Mouse (Mus musculus): Measurements from ENCODE around the gene Tvp23a. TPM values are rescaled to one million over a fixed set of nuclear protein-coding genes. Genes with fewer than 3 reads are reported as not detected.

Gene Tvp23a
- polyA plus RNA-seq (2016; fragmentation: Nextera tagmentation; extraction: Ambion mirVana), result 34.1 TPM in 2 replicates

DNA sequence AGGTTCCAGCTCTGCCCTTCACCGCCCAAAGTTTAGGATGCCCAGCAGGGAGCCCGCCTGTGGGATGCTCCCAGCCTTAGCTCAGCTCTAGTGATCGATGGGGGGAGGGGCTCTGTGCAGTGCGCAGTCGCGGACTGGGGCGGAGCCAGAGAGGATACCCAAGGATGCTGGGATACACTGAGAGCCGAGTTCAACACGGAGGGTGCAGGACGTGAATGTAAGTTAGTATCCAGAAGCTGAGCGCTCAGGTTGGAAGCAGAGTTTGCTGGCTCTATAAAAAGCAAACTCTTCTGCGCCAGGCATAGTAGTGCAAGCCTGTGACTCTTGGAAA is at the start of gene Tvp23a:
Gene Tvp23a, minus strand, starts transcription at position 99 of the 331 bp plus-strand sequence.
- Histone ChIP-seq H3K36me3 (no peaks in the 10 kb centered on the region), H3K4me3 (peak within 1 kb of the TSS; percentile 53), H3K27me3 (no peaks in the 10 kb centered on the region), H3K4me1 (peaks cover 34% of the 10 kb centered on the region), H3K4me2 (replicated peaks) (peak within 1 kb of the TSS; percentile 82), H3K9ac (peak within 1 kb of the TSS; percentile 81), H3K27ac (peak within 1 kb of the TSS; percentile 84), H3K9me3 (replicated peaks) (no peaks in the 10 kb centered on the region)
- peak; percentile 97 for ATAC-seq (ENCODE audit: low FRiP score)
- under 1% methylated on average over 12 of the region's 12 CpGs for WGBS

DNA sequence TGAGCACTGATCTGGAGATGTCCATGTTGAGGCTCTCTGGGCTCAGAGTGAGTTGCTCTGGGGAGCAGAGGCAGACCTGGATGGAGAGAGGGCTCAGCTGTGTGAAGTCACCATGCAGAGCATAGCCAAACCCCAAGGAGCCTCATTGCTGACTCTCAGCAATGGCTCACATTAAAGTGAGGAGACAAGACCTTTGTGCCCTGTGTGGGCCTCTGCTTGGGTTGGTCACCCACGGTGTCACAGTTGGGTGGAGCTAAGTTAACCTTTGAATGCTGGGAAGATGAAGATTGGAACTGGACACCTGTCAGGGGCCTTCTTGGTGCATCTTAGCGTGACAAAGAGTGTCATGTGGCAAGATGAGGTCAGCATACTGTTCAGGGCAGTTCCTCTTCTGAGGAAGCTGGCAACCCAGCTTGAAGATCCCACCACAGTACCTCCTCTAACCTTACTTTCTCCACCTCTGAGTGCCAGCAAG is 48.7 kb upstream of the Tvp23a start:
- Histone ChIP-seq H3K27ac (no peak overlapping the region), H3K4me2 (replicated peaks) (no peak overlapping the region), H3K4me1 (no peaks in the 10 kb centered on the region), H3K27me3 (no peaks in the 10 kb centered on the region), H3K9ac (no peak overlapping the region), H3K4me3 (no peak overlapping the region), H3K36me3 (no peaks in the 10 kb centered on the region), H3K9me3 (replicated peaks) (no peaks in the 10 kb centered on the region)
- ATAC-seq (ENCODE audit: low FRiP score), result no peak
- WGBS, result 75% methylated on average over 2 of the region's 2 CpGs

DNA sequence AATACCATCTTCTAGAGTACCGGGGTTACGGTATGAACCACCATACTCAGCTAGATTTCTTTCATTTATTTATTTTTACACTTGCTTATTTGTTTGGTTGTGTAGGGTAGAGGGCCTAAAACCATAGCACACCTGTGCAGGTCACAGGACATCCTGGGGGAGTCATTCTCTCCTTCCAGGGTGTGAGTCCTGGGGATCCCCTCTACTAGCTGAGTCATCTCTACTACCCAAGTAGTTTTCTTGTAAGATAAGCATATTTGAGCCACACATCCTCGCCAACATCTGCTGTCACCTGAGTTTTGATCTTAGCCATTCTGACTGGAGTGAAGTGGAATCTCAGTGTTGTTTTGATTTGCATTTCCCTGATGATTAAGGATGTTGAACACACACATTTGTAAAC is 45.4 kb upstream of the Tvp23a start:
- H3K36me3 ChIP-seq, result no peaks in the 10 kb centered on the region
- H3K4me3 ChIP-seq, result no peak overlapping the region
- no peak overlapping the region for H3K27ac ChIP-seq
- 79% methylated on average over 3 of the region's 3 CpGs for whole genome bisulfite sequencing
- H3K27me3 ChIP-seq, result peaks cover 8% of the 10 kb centered on the region; the same call in 1 of the 2 replicates
- no peaks in the 10 kb centered on the region for H3K9me3 ChIP-seq (replicated peaks)
- no peak overlapping the region for H3K9ac ChIP-seq
- no peak for ATAC-seq (ENCODE audit: low FRiP score)
- no peak overlapping the region for H3K4me2 ChIP-seq (replicated peaks)
- H3K4me1 ChIP-seq, result peaks cover 6% of the 10 kb centered on the region

DNA sequence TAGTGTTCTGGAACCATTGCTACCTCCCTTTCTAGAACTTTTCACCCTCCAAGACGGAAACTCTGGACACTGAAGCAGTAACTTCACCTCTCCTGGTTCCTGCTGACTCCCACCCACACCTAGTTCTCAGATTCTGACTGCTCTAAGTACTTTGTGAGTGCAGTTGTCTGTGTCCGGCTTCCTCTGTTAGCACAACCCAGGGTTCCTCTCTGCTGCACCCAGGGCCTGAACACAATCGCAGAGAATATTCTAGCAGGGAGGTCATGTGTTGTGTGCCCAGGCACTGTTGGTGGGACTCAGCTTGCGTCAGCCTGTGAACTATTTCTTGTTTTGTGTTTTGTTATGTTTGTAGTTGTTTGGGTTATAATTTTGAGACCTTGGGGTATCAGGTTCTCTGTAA is 44.6 kb upstream of the Tvp23a start:
- no peaks in the 10 kb centered on the region for H3K9me3 ChIP-seq (replicated peaks)
- peaks cover 6% of the 10 kb centered on the region for H3K4me1 ChIP-seq
- no peaks in the 10 kb centered on the region for H3K36me3 ChIP-seq
- ATAC-seq (ENCODE audit: low FRiP score), result no peak
- H3K4me3 ChIP-seq, result no peak overlapping the region
- H3K9ac ChIP-seq, result no peak overlapping the region
- no peak overlapping the region for H3K4me2 ChIP-seq (replicated peaks)
- 88% methylated on average over 4 of the region's 4 CpGs for WGBS
- H3K27me3 ChIP-seq, result peaks cover 8% of the 10 kb centered on the region; the same call in 1 of the 2 replicates
- H3K27ac ChIP-seq, result no peak overlapping the region

DNA sequence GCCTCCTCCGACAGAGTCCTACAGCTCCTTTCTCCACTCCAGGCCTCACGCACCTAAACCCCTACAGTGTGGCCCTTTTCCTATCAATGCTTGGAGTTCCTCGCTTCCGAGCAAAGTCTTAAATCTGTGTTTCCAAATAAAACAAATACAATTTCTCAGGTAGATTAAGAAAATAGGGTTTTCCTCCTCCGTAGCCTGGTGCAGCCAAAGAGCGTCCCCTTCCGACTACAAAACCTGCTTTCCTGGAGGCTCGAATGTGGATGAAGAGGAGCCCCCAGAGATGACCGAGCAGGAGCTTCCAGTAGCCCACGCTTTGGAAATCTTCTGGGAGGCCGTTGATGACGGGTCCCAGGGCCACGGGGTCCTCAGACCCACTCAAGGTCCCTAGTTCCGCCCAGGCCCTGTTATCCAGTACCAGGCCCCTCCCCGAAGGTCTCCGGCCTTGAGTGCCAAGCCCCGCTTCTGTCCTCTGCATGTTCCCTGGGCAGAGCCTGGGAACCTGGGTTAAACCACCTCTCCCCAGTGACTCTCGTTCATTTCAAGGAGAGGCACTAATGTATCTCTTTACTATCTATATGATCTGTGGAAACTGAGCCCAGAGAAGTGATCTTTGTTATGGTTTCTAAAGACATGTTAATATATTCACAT is 43.5 kb upstream of the Tvp23a start:
- Histone ChIP-seq H3K9me3 (replicated peaks) (no peaks in the 10 kb centered on the region), H3K27ac (no peak overlapping the region), H3K36me3 (no peaks in the 10 kb centered on the region), H3K9ac (no peak overlapping the region), H3K4me3 (no peak overlapping the region), H3K4me2 (replicated peaks) (no peak overlapping the region), H3K27me3 (peaks cover 8% of the 10 kb centered on the region; the same call in 1 of the 2 replicates), H3K4me1 (peaks cover 6% of the 10 kb centered on the region)
- ATAC-seq (ENCODE audit: low FRiP score), result no peak
- WGBS, result 86% methylated on average over 18 of the region's 18 CpGs

DNA sequence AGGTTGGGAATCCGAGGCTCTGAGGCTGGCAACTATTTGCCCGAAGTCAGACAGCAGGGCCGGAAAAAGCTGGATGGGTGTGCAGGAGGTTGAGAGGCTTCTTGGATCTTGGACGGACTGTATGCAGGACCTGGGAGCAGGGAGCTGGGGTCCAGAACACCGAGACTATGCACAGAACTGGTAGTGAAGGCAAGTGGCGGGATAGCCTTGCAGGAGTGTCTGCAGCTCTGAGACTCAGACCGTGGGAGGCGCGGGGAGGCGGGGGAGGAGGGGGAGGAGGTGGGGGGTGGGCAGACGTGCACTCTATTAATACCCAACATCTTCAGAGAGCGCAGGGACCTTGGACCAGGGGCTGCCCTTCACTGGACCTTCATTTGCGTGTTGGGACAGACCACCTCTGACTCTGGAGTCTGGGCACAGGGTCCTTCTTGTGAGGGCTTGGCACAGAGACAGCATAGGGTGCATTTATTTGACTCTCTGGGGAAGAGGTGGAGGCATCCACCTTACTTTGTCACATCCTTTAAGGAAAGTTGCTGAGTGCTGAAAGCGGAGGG is 42.8 kb upstream of the Tvp23a start:
- H3K9ac ChIP-seq, result no peak overlapping the region
- H3K36me3 ChIP-seq, result no peaks in the 10 kb centered on the region
- ATAC-seq (ENCODE audit: low FRiP score), result no peak
- peak overlapping the region; percentile 42 for H3K4me2 ChIP-seq (replicated peaks)
- 31% methylated on average over 9 of the region's 14 CpGs for WGBS
- peaks cover 6% of the 10 kb centered on the region for H3K4me1 ChIP-seq
- no peak overlapping the region for H3K27ac ChIP-seq
- peaks cover 8% of the 10 kb centered on the region; the same call in 1 of the 2 replicates for H3K27me3 ChIP-seq
- H3K4me3 ChIP-seq, result no peak overlapping the region
- no peaks in the 10 kb centered on the region for H3K9me3 ChIP-seq (replicated peaks)

DNA sequence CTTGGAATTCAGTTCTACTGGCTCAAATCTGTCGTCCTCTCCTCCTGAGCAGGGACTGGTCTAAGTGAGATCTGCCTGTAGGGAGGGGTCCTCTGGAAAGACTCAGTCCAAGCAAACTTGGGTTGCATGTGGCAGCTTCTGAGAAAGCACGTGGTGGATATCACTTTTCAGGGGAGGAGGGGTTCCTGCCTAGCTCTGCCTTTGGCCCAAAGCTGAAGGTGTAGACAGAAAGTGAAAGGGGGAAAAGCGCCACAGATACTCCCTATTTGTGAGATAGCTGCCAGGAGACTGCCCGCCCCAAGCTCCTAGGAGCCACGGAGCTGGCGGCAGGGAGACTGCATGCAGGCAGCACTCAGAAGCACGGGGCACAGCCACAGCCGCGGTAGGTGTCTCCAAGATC is 42.3 kb upstream of the Tvp23a start:
- ATAC-seq (ENCODE audit: low FRiP score), result no peak
- no peak overlapping the region for H3K4me3 ChIP-seq
- H3K9ac ChIP-seq, result no peak overlapping the region
- peaks cover 6% of the 10 kb centered on the region for H3K4me1 ChIP-seq
- WGBS, result 15% methylated on average over 9 of the region's 9 CpGs
- H3K4me2 ChIP-seq (replicated peaks), result peak overlapping the region; percentile 42
- H3K36me3 ChIP-seq, result no peaks in the 10 kb centered on the region
- no peak overlapping the region for H3K27ac ChIP-seq
- H3K9me3 ChIP-seq (replicated peaks), result no peaks in the 10 kb centered on the region
- peaks cover 8% of the 10 kb centered on the region; the same call in 1 of the 2 replicates for H3K27me3 ChIP-seq

DNA sequence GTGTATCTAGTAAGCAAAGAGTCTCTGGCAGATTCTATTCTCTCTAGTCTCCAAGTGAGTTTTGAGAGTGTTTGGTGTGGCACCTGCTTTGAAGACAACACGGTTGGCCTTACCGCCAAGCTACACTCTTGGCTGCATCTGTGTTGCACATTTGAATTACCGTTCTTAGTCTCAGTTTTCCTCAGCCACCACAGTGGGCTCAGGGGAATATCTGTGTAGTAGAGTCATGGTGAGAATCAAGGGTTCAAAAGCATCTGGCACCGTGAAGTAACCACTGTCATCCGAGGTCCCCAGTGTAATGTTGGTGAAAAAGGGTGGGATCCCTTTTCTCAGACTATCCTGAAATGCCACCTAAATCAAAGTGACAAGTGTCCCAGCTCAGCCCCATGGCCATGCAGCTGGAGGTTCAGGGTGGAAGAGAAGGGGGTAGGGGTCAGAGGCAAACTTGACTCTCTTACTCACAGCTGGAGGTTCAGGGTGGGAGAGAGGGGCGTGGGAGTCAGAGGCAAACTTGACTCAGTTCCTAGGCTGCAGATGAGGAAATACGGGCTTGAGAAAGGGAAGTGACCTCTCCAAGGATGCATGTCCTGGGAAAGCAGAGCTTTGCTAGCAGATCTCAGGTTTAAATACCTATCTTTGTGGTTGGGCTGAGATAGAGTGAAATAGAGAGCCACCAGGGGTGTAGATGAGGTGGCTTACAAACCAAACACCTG is 41.8 kb upstream of the Tvp23a start:
- Histone ChIP-seq H3K27ac (no peak overlapping the region), H3K9ac (no peak overlapping the region), H3K4me2 (replicated peaks) (no peak overlapping the region; the same call in 1 of the 2 replicates), H3K27me3 (peaks cover 8% of the 10 kb centered on the region; the same call in 1 of the 2 replicates), H3K36me3 (no peaks in the 10 kb centered on the region), H3K4me1 (peaks cover 6% of the 10 kb centered on the region), H3K4me3 (no peak overlapping the region), H3K9me3 (replicated peaks) (no peaks in the 10 kb centered on the region)
- WGBS, result 83% methylated on average over 7 of the region's 7 CpGs
- ATAC-seq (ENCODE audit: low FRiP score), result no peak

DNA sequence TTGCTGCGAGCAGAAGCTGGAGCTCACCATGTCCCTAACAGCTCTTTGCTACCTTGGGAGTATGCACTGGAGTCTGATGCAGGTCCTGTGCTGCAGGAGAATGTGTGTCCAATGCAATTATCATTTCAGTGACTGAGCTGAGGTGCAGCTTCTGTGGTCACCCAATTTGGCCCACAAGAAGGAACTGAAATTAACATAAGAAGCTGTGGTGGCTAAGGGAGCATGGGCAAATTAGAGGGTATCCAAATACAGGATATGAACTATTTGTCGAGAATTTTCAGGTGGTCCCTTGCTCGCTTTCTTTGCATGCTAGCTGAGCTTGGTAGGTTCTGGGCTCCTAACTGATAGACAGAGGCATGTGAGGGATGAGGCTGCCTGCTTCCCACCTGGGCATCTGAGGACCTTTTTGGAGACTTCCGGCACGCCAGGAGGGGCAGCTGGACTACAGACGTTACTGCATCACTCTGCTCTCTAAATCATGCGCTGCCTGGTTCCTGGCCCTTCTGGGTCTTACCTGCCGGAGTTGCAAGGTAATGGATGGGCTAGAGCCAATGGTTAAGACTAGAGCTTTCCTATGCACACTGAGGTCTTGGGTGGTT is 40.8 kb upstream of the Tvp23a start:
- H3K4me2 ChIP-seq (replicated peaks), result no peak overlapping the region
- H3K36me3 ChIP-seq, result no peaks in the 10 kb centered on the region
- 82% methylated on average over 8 of the region's 8 CpGs for WGBS
- ATAC-seq (ENCODE audit: low FRiP score), result no peak
- peaks cover 6% of the 10 kb centered on the region for H3K4me1 ChIP-seq
- no peaks in the 10 kb centered on the region for H3K9me3 ChIP-seq (replicated peaks)
- H3K27ac ChIP-seq, result no peak overlapping the region
- peaks cover 8% of the 10 kb centered on the region; the same call in 1 of the 2 replicates for H3K27me3 ChIP-seq
- no peak overlapping the region for H3K9ac ChIP-seq
- H3K4me3 ChIP-seq, result no peak overlapping the region

DNA sequence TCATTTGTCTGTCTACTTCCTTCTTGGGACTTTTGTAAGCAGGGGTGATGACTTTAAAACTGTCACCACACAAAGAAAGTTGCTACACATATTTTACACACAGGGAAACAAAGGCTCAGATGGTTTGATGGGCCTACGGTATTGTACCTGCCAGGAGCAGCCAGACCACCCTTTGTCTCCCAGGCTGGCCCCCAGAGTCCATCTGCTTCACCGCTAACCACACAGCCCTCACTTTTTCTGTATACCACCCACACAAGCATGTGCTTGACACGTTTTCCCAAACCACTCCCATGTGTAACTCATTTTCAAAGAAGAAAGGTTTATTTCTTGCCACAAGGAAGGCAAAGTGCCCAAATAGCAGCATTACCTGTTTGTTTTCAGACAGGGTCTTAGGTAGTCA is 39.8 kb upstream of the Tvp23a start:
- no peak for ATAC-seq (ENCODE audit: low FRiP score)
- Histone ChIP-seq H3K9ac (no peak overlapping the region), H3K27ac (no peak overlapping the region), H3K4me1 (peaks cover 6% of the 10 kb centered on the region), H3K36me3 (no peaks in the 10 kb centered on the region), H3K9me3 (replicated peaks) (no peaks in the 10 kb centered on the region), H3K4me3 (no peak overlapping the region), H3K27me3 (peaks cover 8% of the 10 kb centered on the region; the same call in 1 of the 2 replicates), H3K4me2 (replicated peaks) (no peak overlapping the region)
- WGBS, result 73% methylated on average over 3 of the region's 3 CpGs

DNA sequence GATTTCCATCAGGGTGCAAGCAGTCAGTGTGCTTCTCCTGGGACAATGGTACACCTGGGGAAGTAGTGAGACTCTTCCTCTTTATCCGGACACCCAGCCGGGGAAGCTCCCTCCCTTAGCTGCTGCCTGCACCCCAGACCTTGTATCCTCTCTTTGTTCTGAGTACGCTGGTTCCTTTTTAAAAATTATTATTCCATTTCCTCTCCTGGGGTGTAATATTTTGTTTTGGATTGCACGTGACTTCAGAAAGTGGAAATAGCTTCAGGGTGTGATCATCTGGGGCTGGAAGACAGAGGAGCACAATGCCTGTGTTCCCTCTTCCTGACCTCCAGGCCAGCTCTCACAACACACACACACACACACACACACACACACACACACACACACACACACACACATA is 35.2 kb upstream of the Tvp23a start:
- 68% methylated on average over 4 of the region's 4 CpGs for WGBS
- Histone ChIP-seq H3K4me2 (replicated peaks) (no peak overlapping the region), H3K4me3 (no peak overlapping the region), H3K4me1 (no peaks in the 10 kb centered on the region), H3K9ac (no peak overlapping the region), H3K9me3 (replicated peaks) (no peaks in the 10 kb centered on the region), H3K27ac (no peak overlapping the region), H3K36me3 (no peaks in the 10 kb centered on the region), H3K27me3 (no peaks in the 10 kb centered on the region)
- ATAC-seq (ENCODE audit: low FRiP score), result no peak

DNA sequence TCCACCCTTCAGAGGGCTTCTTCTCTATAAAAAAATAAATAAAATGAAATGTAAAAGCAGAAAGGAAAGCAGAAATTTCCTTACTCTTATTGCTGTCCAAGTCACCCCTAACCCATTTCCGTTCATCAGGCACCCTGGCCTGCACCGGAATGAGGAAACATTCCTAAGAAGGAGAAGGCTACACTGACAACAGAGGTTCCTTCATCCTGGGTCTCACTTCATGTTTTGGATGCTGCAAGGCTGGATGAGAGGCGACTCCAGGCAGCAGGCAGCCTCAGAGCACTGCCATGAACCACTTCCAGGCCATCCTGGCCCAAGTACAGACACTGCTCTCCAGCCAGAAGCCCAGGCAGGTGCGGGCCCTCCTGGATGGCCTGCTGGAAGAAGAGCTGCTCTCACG is 32.7 kb upstream of the Tvp23a start, which contains the start of gene Ciita:
Gene Ciita, plus strand, starts transcription at position 203 of the 400 bp plus-strand sequence.
- Histone ChIP-seq H3K9me3 (replicated peaks) (no peaks in the 10 kb centered on the region), H3K27me3 (no peaks in the 10 kb centered on the region), H3K9ac (no peak within 1 kb of the TSS), H3K27ac (no peak within 1 kb of the TSS), H3K36me3 (no peaks in the 10 kb centered on the region), H3K4me2 (replicated peaks) (no peak within 1 kb of the TSS), H3K4me3 (no peak within 1 kb of the TSS), H3K4me1 (no peaks in the 10 kb centered on the region)
- WGBS, result 77% methylated on average over 5 of the region's 5 CpGs
- ATAC-seq (ENCODE audit: low FRiP score), result no peak

Data from hindbrain, embryonic 12.5 days (tissue).